Mouse (Mus musculus) cerebellum, adult 2 months (tissue): Measurements from ENCODE around the gene Cyp46a1.

Experiments used
- CTCF ChIP-seq: fragments of 200-500 bp; IDR thresholded peaks from 2 replicates; pipeline ENCODE4 v1.5.1; 2011; ENCODE audit warnings: low read depth, mild to moderate bottlenecking, control low read depth, low read length, moderate library complexity, borderline replicate concordance; ENCODE audit not compliant: insufficient read depth
- POLR2A ChIP-seq: fragments of 200-500 bp; IDR thresholded peaks from 2 replicates; pipeline ENCODE4 v1.6.1; 2011; ENCODE audit warnings: low read length, control low read depth, borderline replicate concordance; ENCODE audit not compliant: insufficient read depth

DNA sequence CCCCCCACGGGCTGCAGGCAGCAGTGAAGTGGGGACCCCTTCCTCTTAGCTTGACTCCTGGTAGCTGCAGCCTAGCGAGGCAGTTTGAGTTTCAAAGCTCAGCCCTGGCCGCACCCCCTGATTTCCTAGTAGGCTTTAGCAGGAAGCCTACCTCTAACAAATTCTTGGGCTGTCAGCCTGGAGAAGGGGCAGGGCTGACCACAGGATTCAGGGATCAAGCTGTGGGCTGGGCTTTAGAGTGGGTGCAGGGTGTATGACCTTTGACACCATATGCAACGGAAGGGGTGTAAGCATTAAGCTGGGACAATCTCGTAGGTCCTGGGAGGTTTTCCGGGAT lies 37.2 kb downstream of the Cyp46a1 start:
- TF ChIP-seq CTCF, result no peak
- no peak for TF ChIP-seq POLR2A
